Mouse (Mus musculus) adrenal gland, adult 18-20 months (tissue): Measurements from ENCODE around the gene Nrsn1. TPM values are rescaled to one million over a fixed set of nuclear protein-coding genes. Genes with fewer than 3 reads are reported as not detected.
A peak's percentile ranks its signal among the peaks of the same experiment; 100 is the strongest.
"Not testable (repeated sequence)": the region's sequence is repeated elsewhere in the genome, so short reads cannot be mapped to it uniquely, and the experiment has no call there.

Source experiments
- DNase-seq, 2 experiments: peaks; one replicate each; pipeline ENCODE4 v3.0.0; 2021 to 2022; ENCODE audit warnings: low spot score in 2 of 2
- long read RNA-seq, 2 experiments: library from polyadenylated mRNA; stranded (forward); transcript quantifications; one replicate each; pipeline ENCODE4 v2.0.0; 2021
- total RNA-seq, 2 experiments: library from RNA; stranded (reverse); gene quantifications; 1 replicate in 1 of 2; 2 replicates in 1 of 2; pipeline ENCODE4 v1.2.3; 2021

Gene Nrsn1
- 1 to 10 TPM; 4.2 to 4.4 TPM for total RNA-seq
- long read RNA-seq, experiment 1, partial matches to known transcripts = 0 of 3 reads
- long read RNA-seq, experiment 1, other reads (novel, unspliced or antisense) = 0 of 3 reads
- long read RNA-seq, experiment 2, transcript Nrsn1-201 (4 exons, 2,222 nt) = major isoform, 9 of 9 reads
- long read RNA-seq, experiment 2, partial matches to known transcripts = 0 of 9 reads
- long read RNA-seq, experiment 2, other reads (novel, unspliced or antisense) = 0 of 9 reads

DNA sequence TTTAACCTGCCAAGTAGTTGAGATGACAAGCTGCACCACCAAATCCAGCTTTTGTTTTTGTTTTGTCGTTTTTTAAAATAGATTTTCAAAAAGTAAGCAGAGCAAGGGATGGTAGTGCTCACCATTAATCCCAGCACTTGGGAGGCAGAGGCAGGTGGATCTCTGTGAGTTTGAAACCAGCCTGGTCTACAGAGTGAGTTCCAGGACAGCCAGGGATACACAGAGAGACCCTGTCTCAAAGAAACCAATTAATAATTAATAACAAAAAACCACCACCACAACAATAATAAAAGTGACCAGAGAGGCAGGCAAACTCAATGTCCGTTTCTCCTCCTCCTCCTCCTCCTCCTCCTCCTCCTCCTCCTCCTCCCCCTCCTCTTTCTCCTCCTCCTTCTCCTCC lies at the start of gene Nrsn1:
Gene Nrsn1 (minus strand): TSS at position 101 of the 400 bp plus-strand sequence.
- not testable (repeated sequence) for DNase-seq

DNA sequence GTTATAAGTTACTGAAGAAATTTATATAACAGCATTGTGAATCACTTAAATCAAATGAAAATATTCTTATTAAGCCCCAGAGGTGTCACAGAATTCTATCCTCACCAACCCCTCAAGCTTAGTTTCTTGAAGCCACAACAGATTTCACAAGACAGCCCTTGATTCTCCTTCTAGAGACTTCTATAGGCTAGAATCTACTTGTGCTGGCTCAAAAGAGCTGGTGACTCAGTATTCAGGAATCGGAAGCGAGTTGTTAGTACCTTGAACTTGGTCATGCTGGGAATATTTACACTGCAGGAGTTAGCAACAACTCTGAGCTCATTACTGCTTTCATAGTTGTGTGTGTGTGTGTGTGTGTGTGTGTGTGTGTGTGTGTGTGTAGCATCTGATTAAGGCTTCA lies 41.8 kb upstream of the Nrsn1 start:
- DNase-seq = no peak

DNA sequence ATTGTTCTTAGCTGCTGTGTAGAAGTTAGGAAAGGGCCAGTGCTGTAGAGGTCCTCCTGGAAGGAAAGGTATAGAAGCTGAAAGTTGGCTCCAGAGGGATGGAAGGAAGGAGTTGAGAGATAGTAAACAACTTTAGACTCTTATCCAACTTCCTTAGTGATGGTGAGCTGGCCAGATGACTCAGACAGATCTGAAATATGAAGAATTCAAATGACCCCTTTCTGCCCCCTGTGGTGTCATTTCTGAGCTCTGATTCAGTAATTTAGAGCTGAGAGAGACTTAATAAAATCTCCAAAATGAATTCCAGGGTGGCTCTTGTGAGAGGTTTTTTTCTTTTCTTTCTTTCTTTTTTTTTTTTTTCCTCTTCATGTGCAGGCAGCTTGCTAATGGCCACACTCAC lies 39.8 kb upstream of the Nrsn1 start:
- no peak for DNase-seq

DNA sequence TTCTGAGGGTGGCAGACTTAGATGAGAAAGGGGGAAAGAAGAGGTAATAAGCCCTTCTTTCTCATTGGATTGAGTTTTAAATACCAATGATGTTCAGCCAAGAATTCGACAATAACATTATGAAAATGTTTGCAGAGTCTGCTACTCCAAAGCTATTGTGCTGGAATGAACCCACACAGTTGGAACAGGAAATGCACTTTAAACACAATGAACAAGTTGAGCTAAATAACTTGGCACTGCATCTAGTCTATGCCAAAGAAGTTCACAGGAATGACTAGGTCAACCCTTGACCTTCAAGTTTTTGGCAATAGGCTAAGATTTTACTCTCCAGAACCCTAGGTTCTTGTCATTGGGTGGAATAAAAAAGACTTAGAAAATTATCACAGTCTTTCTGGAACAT lies 18.4 kb upstream of the Nrsn1 start:
- DNase-seq = no peak

DNA sequence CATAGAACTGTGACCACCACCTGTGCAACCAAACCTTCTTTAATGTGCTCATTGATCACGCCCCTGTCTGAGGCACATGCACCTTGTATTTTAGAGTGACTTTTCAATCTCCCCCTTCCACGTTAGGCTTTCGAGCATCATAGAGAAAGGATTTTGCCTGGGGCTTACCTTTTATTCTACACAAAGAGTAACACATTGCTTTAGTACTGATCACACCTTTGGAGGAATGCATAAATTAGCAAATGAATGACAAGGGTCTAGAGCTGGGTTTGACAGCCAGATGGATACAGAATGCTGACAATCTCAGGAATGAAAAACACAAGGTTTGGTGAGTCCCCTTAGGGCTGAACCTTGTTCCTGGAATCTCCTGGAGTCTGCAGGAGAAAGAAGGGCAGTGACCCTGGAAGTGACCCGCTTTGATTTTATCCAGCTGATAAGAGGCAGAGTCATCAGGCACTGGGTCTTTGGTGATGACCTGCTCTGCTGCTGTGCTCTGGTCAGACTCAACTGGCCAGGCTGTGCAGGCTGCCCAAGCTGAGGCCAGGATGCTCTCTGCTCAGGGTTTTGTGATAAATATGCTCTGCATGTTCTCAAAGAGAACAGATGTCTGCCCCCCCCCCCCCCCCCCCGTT lies 4.7 kb upstream of the Nrsn1 start:
- DNase-seq = no peak

DNA sequence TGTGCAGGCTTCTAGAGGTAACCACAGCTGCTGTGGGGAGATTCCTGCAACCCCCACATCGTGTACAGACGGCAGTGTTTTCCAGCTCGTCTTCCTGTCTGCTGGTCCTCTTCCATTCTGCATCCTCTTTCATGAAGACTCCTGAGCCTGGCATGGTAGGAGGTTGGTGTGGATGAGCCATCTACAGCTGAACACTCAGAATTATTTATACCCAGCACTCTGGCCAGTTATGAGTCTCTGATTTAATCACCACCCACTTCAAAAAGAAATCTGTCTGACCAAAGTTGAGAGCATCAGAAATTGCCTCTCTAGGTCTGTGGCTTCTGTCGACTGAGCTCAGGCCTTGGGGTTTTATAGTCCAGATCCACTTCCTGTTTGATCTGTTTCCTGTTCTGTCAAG lies 1.9 kb upstream of the Nrsn1 start:
- DNase-seq = no peak

DNA sequence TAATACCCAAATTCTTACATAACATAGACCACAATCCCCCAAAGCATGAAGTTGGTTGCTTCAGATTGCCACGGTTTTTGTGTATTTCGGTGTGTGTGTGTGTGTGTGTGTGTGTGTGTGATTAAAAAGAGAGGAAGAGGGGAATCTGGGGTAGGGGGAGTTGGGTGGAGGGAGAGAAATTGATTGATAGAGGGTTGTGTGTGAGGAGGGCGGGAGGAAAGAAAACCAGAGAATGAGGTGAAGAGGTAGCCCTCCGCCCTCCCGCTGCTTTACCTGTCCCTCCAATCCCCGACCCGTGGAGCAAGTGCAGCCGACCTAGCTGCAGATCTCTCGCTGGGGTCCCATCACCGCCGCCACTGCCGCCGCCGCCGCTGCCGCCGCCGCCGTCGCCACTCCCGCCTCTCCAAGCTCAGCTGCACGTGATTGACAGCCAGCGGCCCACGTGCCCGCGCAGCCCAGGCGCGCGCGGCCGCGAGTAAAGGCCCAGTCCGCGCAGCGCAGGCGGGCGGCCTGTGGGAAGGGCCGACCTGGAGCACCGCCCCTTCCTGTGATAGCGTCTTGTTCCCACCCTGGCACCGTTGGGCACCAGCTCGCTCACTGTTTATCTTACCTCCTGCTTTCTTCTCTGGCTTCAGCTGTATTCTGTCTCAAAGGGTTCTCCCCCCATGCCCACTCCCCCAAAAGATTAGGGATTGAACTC lies 583 bp downstream of the Nrsn1 start:
- peak; percentile 3 to 21 for DNase-seq

DNA sequence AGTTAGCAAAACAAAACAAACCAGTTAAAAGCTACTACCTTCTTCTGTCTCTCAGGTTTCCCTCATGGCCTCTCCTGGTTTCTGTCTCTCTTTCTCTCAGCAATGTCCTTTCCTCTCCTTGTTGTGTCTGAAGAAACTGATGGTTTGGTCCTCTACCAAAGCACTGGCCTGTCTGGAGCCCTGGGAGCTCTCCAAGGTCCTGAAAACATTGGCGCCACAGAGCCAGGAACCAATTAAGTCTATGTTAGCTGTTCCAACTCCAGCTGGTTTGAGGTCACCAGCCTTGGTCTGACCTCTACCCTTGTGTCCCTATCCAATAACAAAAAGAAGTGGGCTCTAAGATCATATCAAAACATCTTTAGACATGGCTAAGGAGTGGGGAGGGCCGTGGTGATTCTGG lies 1.3 kb downstream of the Nrsn1 start:
- peak; percentile 39 to 54 for DNase-seq

DNA sequence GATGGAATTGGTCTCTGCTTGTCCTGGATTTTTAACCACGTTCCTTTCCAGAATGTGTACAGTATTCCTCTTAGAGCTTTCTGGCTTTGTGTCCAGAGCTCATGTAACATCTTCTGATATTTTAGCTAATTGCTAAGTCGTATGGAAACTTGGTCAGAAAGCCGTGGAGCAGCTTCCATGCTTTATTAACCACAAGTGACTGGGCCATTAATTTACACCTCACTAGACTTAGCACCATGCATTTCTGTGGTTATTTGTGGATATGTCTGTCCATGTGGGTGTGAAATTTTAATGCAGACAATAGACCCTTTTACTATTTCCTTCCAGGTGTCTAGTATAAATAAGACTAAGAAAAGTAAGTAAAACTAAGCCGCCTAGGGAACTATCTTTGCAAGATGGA lies 7.6 kb downstream of the Nrsn1 start:
- DNase-seq = no peak

DNA sequence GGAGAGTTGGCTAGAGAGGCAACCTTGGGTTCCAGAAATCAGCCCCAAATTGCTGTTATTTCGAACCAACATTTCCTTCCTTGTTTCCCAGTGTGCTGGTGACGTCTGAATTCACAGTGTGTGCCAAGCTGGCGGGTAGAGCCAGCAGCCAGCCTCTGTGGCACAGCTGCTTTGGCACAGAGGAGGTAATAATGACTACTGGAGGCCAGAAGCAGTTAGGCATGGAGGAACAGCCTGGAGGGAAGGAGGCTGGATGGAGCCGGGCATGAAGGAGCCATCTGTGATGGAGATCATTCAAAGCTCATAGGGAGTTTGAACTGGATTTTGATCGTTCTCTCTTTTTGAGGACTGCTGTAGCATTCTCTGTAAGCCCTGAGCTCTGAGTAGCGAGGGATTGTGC lies 12.7 kb downstream of the Nrsn1 start:
- no peak for DNase-seq

DNA sequence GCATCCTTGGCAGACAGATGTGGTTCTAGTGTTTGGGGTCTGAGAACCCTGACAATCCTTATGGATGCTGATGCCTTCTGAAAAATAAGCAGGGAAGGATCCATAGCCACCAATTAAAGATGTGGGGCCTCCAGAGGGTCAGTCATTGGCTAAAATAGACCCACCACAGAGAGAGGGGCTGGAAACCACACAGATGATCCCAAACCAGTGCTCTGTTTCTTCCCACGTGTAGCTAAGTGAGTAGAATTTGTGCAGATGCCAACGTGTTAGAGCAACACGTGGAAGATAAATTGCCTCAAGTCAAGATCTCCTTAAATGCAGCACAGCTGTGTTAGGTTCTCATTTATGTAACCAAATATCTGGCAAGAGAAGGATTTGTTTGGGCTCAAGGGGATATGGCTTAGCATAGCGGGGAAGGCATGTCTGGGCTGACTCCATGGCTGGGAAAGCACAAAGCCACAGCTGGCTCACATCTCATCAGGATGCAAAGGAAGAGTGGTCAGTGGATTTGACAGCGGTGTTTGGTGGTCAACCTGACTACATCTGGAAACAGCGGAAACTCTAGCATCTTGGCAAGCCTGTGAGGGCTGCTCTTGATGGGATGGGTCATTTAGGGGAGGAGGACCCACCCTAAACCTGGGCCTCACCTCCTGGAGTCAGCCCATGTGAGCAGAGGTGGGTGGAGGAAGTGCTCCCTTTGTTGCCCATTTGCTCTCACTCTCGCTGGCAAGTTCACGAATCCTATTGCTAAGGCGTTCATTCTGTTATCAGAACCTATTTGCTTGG lies 15.6 kb downstream of the Nrsn1 start:
- DNase-seq = no peak

DNA sequence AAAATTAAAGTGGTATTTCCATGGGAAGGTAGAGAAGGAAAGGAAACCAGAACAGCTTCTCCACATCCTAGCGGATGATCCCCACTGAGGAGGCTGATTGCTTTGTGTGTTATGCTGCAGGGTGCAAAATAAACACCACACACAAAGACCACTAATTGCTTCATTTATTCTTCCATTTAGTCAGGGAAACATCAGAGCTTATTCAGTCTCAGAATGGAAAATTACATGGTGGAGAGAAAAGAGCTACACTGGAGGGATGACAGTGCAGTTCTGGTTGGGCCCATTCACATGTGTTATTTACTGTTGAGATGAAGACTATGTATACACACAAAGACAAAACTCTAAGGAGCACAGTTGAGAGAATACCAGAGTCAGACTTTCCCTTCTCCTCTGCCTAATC lies 18.4 kb downstream of the Nrsn1 start:
- no peak for DNase-seq

DNA sequence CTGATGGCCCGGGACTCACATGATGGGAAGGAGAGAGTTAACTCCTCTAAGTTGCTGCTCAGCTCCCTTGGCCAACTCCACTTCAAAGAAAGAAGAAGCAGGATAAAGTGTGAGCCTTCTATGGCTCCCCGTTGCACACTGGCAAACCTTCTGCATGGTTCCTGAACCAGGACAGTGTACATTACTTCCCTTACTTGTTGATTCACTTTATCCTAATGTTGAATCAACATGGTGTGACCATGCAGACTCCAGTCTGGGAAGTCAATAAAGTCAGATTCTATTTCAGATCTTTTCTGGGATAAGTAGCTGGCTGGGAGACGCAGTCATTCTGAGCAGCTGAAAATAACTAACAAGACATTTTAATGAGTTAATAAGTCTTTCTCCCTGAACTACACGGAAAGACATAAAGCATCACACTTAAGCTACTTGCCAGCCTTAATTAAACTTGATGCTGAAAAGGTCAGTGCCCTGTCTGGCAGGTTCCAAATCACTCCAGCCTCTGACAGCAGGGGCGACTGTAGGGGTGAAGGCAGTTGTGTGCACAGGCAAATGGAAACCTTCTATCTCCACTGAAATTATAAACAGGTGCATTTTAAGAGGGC lies 50.0 kb downstream of the Nrsn1 start:
- no peak for DNase-seq

DNA sequence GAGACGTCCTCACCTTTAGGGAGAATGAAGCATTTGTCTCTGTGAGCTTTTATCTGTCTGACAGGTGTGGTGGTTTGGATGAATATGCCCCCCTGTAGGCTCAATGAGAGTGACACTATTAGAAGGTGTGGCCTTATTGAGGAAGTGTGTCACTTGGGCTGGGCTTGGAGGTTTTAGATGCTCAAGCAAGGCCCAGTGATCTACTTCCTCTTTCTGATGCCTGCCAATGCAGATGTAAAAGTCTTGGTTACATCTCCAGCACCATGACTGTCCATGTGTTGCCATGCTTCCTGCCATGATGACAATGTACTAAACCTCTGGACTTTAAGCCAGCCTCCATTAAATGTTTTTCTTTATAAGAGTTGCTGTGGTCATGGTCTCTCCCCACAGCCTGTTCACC lies 51.9 kb downstream of the Nrsn1 start:
- no peak for DNase-seq

DNA sequence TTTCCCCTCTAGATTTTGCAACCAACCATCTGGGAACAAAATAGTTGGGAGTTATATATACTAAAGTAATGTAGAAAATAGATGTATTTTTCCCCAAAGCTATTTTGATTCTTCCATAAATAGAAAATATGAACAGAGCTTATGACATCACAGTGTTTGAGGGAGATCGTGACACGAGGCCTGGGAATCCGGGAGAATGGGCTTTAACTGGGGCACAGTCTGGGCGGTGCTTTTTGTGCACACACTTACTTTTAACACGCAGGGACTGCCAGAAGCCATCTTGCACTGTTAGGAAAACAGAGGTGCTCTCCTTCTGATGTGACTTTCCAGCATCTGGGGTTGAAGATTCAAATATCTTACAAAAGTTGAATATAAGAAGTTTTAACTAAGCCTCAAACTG lies 63.4 kb downstream of the Nrsn1 start:
- no peak for DNase-seq

Other genes with a start within 250 kb of the Nrsn1 start
- under 1 TPM in 1 of 2 experiments, not detected in 1; 0.56 TPM for gene Dcdc2a, start 214.5 kb downstream of the Nrsn1 start, total RNA-seq